Mouse (Mus musculus): ENCODE data around the gene Fjx1. TPM values are rescaled to one million over a fixed set of nuclear protein-coding genes. Genes with fewer than 3 reads are reported as not detected.
A peak's percentile ranks its signal among the peaks of the same experiment; 100 is the strongest.

Fjx1 gene
- total RNA-seq, 2 experiments from 2014 or later = 2.7 to 3.6 TPM

DNA sequence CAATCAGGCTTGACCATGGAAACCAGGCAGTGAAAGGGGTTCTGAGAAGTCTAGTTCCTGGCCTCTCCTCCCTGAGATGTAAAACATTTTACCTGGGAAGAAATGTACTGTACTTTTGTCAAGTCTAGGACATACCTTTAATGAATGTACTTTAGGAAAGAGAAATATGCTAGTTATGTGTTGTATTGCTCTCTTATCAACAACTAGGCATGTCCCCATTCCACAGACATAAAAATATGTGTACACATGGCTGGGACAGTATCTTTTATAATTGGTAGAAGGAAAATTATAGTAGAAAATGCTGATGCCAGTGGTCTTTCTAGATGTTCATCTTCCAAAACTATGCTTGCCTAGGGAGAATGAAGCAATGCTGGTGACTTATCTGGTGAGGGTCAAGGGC lies 24.3 kb downstream of the Fjx1 start:
- no peak for DNase-seq (ENCODE audit: low spot score in 2 of 2)

DNA sequence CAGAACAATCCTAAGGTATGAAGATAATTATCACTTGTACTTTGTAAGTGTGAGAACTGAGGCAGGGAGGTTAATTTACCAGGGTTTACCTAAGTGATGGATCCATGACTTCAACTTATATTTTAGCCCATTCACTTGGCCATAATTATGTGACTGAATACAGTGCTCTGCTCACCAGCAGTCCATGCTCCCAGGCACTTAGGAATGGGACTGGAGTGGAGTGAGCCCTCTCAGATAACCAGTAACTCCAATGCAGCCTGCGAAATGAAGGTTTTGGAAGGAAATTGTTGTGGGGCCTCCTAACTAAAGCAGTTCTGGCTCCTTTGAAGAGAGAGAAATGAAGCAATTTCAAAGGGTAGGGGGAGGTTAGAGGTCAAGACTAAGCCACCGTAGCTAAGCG lies 25.9 kb downstream of the Fjx1 start:
- no peak for DNase-seq (ENCODE audit: low spot score in 2 of 2)

DNA sequence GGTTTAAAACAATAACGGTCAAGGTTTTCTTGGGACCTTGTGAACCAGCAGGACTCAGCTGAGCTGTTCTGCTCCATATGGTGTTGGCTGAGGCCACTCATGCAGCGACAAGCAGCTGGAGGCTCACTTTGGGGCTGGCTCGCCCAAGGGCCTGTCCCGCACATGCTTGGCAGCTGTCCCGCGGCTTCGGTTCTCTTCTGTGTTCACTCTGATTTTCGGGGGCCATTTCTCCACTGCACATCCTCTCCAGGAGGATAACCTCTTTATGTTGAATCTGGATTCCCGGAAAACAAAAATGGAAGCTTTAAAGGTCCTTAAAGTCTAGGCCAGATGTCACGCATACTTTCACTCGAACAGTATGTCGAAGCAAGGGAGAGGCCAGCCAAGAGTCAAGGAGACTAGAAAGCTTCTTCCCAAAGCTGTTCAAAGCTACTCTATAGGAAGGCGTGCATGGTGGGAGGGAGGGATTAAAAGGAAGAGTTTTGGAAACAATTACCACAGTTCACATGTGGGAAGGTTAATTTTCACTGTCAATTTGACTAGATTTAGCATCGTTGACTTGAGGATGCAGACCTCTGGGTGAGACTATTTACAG lies 36.1 kb downstream of the Fjx1 start:
- DNase-seq (ENCODE audit: low spot score in 2 of 2) = no peak

DNA sequence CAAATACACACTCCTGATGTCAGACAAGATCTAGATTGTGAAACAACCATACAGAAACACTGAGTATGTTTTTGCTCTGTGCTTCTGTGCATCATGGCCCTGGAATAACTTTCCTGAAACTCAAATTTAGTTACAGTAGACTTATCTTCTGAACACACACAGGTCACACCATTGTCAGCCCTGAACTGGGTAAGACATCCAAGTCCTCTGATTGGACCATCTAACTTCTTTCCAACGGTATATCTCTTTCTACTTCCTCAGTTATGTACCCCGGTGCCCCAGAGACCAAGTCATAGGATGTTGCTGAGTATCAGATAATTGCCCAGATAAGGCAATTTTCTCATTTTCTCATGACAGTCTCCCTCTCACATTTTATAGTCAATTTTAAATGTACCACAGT lies 39.6 kb downstream of the Fjx1 start:
- no peak for DNase-seq (ENCODE audit: low spot score in 2 of 2)

DNA sequence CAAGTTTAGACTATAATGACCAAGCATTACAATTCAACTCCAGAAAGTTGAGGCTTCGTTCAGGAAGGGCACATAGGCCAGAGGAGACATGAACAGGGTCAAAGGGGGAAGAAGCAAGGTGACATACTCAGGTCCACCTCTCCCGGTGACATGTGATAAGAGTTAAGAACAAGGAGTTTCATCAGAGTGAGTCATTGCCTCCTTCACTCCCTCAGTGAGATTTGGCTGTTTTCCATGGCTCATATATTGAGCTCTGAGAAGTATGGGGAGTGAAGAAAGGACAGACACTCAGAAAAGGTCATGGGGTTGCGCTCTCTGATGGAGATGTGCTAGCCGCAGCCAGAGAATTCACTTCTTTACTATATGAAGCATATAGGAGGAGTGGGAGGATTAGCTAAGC lies 41.7 kb downstream of the Fjx1 start:
- no peak for DNase-seq (ENCODE audit: low spot score in 2 of 2)

DNA sequence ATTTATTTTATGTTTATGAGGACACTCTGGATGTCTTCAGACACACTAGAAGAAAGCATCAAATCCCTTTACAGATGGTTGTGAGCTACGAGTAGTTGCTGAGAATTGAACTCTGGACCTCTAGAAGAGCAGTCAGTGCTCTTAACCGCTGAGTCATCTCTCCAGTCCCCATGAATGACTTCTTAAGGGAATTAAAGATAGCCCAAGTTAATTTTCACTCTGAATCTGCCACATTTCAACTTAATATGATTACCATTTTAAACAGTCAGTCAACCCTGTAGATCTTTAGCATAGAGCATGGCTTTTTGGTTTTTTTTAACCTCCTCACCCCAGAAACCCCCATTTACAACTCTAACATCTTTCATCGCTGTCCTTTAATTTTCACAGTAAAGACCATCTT lies 42.6 kb downstream of the Fjx1 start:
- DNase-seq (ENCODE audit: low spot score in 2 of 2) = no peak

DNA sequence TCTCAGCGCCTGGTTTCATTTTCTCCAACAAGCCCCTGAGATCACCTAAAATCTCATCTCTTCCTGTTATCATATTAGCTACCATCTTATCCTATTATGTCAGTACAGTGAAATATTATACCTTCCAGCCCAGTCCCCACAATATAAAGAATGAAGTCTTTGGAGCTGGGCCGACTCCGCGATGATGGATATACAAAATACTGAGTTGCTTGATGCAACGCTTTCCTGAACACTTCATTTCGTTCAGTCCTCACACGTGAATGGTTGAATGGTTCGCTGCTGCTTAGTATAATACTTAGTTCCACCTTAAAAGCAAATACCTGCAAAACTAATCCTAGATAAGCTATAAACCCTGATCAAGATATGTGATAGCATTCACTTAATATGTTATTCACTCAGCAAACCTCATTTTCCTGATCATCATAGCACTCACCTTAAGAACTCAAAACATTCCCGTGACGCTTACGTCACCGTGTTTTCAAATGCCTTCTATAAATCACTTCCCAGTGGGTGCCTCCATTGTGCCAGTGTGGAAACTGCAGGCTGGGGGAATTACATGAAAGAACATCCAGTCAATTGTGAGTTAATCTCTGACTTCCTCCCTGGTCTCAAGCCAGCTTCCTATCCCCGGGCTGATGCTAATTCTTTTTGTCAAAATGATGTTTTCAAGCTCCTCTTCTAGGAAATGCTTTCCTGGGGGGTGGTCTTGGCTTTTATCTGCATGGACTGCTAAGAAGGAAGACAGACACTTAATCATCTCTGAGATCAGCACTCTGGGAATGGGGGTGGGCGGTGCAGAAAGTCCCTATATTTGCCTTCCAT lies 44.7 kb downstream of the Fjx1 start, which contains the start of gene Trim44:
Trim44 (minus strand) TSS at position 466 of the 822 bp plus-strand sequence.
- DNase-seq (ENCODE audit: low spot score in 2 of 2) = no peak

DNA sequence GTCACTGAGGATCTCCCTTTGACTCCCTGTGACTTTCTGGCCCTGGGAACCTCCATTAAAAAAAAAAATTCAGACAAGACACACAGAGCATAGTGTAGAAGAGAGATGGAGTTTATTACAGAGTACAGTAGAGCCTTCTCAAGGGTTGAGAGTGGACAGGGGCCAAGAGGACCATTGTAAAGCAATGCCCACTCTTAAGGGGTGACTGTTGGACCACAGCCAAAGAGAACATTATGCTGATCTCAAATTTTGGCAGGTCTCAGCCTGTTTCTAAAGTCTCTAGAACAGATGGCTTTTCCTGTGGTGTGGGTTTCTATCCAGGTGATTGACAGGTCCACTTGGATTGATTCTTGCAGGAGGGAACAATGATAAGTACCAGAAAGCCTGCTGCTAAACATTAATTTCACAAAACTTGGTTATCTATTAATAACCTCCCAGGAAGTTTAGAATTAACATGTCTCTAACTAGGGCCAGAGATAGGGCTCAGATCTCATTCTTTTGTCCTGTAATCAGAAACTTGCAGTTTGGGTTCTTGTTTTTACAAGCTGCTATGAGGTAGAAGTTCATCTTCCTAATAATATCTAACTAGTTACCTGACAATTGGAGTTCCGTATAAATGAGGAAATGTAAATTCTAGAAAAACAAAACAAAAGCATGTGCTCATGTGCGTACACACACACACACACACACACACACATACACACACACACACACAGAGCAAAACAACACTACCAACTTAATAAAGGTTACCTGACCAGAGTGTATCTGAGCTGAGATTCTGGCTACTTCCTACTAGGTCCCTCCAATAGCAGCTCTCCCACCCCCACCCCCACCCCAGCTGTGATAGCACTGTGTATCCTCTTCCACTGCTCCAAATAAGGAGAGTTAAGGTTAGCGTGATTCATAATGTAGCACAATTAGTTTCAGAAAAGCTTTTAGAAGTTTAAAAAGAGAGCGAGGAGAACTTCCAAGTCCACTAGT lies 45.7 kb downstream of the Fjx1 start:
- DNase-seq (ENCODE audit: low spot score in 2 of 2) = no peak

DNA sequence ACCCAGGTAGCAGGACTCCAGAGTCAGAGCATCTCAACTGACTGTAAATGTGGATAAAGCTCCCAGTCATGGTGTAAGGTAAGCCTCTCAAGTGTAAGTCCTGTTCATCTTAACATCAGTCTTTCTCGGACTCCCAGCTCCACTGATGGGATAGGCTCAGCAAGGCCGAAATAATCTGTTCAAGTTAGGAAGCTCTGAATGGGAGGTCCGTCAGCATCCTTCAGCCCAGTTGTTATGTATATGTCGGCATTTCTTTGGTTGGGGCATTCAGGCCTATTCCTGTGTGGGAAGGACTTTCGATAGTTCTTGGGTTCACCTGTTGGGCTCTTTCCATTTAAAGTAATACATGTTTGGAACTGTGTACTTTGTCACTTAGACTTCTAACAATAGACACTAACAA lies 48.3 kb downstream of the Fjx1 start:
- no peak for DNase-seq (ENCODE audit: low spot score in 2 of 2)

DNA sequence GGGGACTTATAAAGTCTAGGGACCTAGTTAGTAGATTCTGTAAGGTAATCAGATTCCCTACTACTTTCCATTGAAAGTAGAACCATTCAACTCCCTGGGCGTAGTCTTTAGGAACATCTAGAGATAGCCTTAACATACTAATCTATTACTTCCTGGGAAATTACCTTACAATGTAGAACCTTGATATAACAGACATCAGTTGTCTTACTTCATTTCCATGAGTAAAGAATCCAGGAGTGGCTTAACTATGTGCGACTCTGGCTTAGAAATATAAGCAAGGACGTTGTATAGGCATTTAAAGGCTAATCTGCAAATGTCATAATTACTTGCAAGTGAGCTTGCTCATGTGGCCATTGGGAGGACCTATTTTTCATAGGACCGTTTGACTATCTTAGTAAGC lies 49.0 kb downstream of the Fjx1 start:
- DNase-seq (ENCODE audit: low spot score in 2 of 2) = no peak

DNA sequence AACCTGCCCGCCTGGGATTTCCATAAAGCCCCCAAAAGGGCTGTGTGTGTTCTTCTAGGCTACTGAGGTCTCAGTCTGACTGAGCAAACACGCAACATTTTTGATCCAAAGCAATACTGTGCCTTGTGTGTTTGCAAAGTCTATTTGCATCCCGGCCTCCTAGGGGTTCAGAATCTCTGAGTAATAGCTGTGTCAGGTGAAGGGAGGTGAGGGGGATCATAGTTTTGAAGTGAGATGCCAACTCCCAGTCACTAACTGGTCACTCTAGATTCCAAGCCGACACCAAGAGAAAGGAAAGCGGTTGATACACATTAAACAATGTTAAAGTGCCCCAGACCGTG lies 51.0 kb downstream of the Fjx1 start:
- no peak for DNase-seq (ENCODE audit: low spot score in 2 of 2)

DNA sequence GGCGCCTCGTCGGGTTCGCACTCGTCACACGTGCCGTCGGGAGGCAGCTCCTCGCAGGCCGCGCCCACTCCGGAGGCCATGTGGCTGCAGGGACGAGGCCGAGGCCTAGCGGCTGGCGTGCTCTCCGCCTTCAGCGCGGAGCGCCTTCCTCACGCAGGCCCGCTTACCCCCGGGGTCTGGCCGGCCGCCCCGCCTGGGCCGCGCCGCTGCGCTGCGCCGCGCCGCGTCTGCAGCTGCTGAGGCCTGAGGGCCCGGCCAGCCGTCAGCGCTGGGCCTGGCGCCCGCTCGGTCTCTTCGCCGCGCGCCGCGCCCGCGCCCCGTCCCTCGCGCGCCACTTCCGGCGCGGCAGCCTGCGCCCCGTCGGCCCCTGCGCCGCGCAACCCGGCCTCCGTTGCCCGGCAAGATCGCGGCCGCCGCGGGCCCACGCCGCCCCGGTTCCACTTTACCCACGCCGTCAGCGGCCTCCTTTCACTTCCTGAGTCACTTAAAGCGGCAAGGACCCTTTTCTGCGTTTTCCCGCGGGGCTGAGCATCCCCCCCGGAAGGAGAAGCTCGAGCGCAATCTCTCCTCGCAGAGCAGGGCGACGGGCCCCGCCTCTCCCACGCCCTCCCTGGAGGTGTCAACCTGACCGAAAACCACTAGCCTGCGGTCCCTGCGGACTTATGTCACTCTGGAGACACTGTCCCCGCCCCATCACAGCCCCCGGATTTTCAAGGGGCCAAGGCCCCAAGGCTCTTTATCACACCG lies 51.5 kb downstream of the Fjx1 start:
- peak; percentile 50 to 74 for DNase-seq (ENCODE audit: low spot score in 2 of 2)

DNA sequence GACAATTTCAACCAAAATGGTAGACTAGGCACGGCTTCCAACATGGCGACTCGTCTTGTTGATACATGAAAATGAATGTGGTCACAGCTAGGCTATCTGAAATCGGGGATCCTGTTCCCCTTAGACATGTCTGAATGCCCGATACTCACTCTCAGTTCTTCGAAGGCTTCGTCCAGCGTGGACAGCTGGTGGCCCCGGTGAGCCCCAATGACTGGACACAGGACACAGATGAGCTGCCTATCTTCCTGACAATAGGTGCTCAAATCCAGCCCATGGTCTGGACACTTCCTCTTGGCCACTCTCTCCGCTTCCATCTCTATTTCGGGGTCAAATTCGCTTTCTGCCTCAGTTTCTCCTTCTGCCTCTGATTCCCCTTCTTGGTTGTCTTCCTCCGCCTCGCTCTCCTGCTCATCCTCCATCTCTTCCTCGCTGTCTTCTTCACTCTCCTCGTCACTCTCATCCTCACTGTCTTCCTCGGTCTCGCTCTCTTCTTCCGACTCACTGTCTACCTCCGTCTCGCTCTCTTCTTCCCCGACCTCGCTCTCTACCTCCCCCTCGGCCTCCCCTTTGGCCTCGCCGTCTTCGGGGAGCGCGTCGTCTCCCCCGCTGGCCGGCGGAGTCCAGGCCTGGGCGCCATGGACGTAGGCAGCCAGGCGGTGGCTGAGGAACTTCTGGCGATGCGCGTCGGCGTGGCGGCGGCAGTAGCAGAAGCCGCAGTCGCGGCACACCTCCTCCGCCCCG lies 52.3 kb downstream of the Fjx1 start:
- DNase-seq (ENCODE audit: low spot score in 2 of 2) = no peak

Other genes starting within 250 kb of the Fjx1 start
- gene Trim44, start 44.7 kb downstream of the Fjx1 start, total RNA-seq (2021) = 10 to 100 TPM; 77.3 to 87.6 TPM
- 10 to 100 TPM in 1 of 2 experiments, 1 to 10 TPM in 1; 8.5 to 11.9 TPM for gene Pamr1, start 97.5 kb upstream of the Fjx1 start, total RNA-seq (2021)
- 1 to 10 TPM in 1 of 2 experiments, under 1 TPM in 1; 0.45 to 1.6 TPM for gene Slc1a2, start 206.2 kb upstream of the Fjx1 start, total RNA-seq (2021)